Mouse (Mus musculus): ENCODE measurements around the gene Mgat4c.

DNA sequence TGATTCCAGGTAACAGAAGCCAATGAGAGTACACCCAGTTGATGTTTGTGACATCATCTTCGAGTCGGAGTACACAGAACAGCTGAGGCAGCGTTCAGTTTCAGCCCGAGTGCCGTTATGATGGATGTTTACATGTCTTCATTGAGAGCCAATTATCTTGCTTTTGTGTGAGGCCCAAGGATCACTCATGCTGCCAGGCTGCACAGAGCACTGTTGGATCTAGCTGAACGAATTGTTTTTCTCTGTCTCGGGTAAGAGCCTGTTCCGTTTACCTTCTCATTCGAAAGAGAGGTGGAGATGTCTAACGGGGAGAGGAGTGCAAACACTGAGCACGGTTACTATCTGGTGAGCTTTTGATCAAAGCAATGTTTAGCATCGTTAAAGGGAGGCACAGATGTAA lies 477.5 kb downstream of the Mgat4c start:
- no peak for TF ChIP-seq CTCF (IDR thresholded peaks at IDR 0.05; ENCODE audit: low read depth)
- TF ChIP-seq EP300 (optimal IDR thresholded peaks at IDR 0.05) = no peak

Data from stomach, postnatal 0 days (tissue).